Mouse (Mus musculus): ENCODE measurements around the gene Odf4.

- TF ChIP-seq POLR2A (IDR thresholded peaks at IDR 0.05; ENCODE audit: low read depth, low read length), result 0 out of 2 replicates have a peak, but pooled peaks have one; percentile 52
- no peak for TF ChIP-seq CTCF (IDR thresholded peaks at IDR 0.05; ENCODE audit: borderline replicate concordance, insufficient read depth, low read length)
Observed at GRCm38 (mm10) chr11:68967337-68968282, 40.7 kb upstream of the Odf4 start, which contains the start of gene Slc25a35.

Measured in embryonic fibroblast, embryonic 13.5 days (primary cell).